Mouse (Mus musculus) left cerebral cortex, adult 18-20 months (tissue): ENCODE measurements around the gene Osbpl10. TPM values are rescaled to one million over a fixed set of nuclear protein-coding genes. Genes with fewer than 3 reads are reported as not detected.
"Not testable (repeated sequence)": the region's sequence is repeated elsewhere in the genome, so short reads cannot be mapped to it uniquely, and the experiment has no call there.

Experiments
- DNase-seq, 2 experiments: peaks; one replicate each; pipeline ENCODE4 v3.0.0; 2021 to 2022; ENCODE audit warnings: low spot score in 2 of 2, mixed read lengths in 1 of 2
- long read RNA-seq, 2 experiments: library from polyadenylated mRNA; stranded (forward); transcript quantifications; one replicate each; pipeline ENCODE4 v2.0.0; 2021
- total RNA-seq, 2 experiments: library from RNA; stranded (reverse); gene quantifications; 2 replicates each; pipeline ENCODE4 v1.2.3; 2021

Gene Osbpl10
- 10 to 100 TPM; 48.5 to 48.9 TPM for total RNA-seq
- long read RNA-seq, experiment 1, transcript Osbpl10-207 (12 exons, 2,477 nt): major isoform, 20 of 43 reads
- long read RNA-seq, experiment 1, partial matches to known transcripts: 7 of 43 reads
- long read RNA-seq, experiment 1, other reads (novel, unspliced or antisense): 16 of 43 reads
- long read RNA-seq, experiment 2, transcript Osbpl10-207 (12 exons, 2,477 nt): major isoform, 11 of 23 reads
- long read RNA-seq, experiment 2, partial matches to known transcripts: 6 of 23 reads
- long read RNA-seq, experiment 2, other reads (novel, unspliced or antisense): 6 of 23 reads

- peak; percentile 84 to 90 for DNase-seq
Measured at GRCm38 (mm10) chr9:114978281-114979111, at the start of gene Osbpl10. Gene Osbpl10, plus strand, starts transcription at chr9:114978569.

DNA sequence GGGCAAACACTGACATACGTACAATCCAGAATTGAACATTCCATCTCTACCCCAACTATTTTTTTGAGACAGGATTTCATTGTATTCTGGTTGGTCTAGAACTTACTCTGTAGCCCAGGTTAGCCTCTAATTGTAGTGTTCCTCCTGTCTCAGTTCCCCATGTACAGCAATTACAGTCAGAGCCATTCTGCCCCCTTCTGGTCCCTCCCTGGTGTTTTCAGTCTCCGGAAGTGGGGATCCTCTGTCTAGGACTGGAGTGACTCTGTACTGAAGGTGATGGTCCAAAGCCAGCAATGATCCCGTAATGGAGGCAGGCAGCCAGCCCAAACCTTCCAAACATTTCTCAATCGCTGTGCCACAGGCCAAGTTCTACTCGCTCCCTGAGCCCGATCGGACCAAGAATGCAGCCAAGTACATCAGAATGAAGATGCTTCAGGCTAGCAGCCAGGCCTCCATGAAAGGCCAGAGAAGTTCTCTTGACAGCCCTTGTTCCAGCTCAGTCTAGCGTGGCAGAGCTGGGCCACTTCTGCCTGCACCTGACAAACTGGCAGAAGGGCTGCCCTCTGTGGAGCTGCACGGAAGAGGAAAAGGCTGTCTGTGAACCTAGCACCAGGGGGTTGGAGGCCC, 47.8 kb upstream of the Osbpl10 start:
- DNase-seq: peak in 1 of 2 experiments; percentile 30

DNA sequence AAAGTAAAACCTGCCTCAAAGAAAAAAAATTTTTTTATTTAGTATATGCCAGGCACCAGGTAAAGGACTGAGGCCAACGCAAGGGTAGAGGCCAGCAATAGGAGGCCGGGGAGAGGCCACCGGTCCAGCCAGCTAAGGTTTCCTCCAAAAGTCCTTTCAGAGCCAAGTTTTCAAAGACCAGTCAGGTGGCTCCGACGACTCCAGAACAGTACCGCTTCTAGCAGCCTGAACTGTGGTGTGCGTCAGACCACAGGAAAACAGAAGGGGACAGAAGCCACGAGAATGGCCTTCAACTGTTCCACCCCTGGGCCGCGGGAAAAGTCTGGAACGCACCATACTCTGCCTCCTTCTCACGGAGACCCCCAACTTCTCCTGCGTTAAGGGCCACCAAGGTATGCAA, 45.8 kb upstream of the Osbpl10 start:
- no peak for DNase-seq

DNA sequence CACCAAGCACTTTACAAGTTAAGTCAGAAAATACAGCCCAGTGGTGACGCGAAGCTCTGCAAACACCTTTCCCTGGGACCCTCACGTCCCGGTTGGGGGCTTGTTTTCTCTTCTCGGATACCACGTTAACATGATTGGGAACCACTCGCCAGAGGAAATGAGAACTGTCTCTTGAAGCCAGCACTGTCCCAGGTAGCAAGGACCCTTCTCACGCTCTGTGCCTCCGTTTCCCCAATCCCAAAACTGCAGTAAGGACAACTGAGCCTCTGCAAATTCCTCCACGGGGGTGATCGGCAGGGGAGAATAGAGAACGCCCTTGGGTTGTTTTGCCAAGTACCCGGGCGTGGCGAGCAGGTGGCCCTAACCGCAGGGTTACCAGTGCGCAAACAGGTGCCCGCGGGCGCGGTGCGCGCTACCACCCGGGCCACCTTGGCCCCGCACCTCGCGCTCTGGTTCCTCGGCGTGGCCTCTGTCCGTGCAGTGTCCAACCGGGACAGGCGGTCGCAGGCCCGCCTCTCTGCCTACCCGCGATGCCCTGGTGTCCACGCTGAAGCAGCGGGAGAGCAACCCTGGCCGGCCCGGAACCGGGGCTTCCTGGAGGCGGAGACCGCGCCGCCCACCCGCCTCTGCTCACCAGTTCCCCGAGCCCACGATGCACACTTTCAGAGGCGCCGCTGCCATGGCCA, 45.2 kb upstream of the Osbpl10 start:
- DNase-seq: no peak

DNA sequence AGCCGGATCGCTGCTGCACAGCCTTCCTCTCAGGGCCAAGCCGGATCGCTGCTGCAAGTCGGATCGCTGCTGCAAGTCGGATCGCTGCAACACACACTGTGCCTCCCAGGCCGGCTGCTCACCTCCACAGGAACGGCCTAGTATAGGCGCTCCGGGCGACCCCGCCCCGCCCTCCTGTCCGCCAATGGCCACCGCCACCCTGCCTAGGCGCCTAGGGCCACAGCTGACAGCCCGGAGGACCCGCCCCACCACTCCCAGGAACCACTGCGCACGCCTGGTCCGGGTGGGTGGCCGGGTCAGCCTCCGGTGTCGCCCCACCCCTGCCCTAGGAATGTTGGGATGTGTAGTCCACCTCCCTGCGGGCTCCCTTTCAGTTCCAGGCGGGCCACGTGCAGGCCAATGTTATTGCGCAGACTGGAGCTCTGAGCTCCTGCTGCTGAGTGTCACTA, 44.6 kb upstream of the Osbpl10 start, which contains the start of gene Gpd1l:
TSS of gene Gpd1l (minus strand) at position 265 of the 449 bp plus-strand sequence.
- peak; percentile 97 to 99 for DNase-seq

DNA sequence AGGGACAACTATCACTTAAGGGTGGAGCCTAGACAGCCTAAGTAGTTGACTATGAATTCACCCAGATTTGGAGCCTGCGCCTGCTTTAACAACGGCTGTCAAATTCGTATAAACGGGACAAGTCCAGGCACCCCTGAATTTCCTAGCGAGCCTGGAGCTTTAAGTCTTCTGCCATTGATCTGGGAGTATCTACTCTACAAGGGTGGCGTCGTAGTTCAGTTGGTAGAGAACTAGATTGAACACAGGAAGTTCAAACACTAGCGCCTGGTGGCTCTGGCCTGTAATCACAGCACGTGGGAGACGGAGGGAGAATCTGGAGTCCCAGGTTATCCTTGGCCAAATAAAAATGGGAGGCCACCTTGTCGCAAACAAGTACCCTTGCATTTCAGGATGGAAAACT, 44.1 kb upstream of the Osbpl10 start:
- no peak for DNase-seq

DNA sequence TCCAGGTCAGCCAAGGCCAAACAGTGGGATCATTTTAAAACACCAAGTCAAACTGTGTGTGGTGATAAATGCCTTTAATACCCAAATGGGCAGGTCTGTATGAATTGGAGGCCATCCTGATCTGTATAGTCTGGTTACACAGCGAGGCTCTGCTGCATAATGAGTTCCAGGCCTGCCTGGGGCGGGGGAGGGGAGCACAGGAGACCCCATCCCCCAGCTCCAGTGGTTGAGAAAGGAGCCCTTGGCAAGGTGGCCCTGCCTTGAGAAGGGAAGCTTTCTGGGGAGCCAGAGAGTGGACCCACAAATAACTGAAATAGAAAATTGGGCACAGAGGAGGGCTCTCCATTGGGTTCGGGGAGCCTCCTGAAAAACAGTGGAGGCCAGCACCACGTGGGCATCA, 43.0 kb upstream of the Osbpl10 start:
- DNase-seq: no peak

GRCm38 (mm10) chr9:114936687-114937086, 41.7 kb upstream of the Osbpl10 start:
- no peak for DNase-seq

DNA sequence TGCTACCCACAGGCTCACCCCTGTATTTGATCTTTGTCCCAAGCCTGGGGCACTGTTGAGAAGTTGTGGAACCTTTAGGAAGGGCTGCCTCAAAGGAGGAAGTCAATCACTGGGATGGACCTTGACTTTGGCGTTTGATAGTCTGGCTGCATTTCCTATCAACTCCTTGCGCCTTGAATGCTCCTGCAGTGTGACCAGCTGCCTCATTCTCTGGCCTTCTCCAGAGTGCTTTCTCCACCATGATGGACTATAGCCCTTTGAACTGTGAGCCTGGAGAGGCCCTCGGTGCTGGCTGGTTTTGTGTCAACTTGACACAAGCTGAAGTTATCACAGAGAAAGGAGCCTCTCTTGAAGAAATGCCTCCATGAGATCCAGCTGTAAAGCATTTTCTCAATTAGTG, 33.7 kb upstream of the Osbpl10 start:
- DNase-seq: no peak

GRCm38 (mm10) chr9:114945576-114945975, 32.8 kb upstream of the Osbpl10 start:
- no peak for DNase-seq

DNA sequence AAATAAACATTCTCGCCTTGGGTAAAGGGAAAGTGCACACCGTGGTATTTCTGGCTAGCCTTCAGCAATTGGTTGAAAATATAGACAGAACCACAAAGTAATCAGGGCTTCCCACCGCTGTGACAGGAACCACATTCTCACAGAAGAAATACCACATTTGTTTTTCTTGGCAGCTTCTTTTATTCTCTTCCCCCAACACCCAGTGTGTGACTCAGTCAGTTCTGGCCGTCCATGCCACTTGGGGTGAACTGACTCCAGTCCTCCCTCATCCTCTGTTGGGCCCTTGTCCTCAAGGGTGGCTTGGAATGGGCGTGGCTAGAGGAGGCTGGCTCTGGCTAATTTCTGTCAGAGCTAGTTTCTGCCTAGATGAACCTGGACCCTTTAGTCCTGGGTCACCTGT, 30.0 kb upstream of the Osbpl10 start:
- no peak for DNase-seq

- DNase-seq: no peak
Measured at GRCm38 (mm10) chr9:114952866-114953265, 25.5 kb upstream of the Osbpl10 start.

- no peak for DNase-seq
Measured at GRCm38 (mm10) chr9:114955340-114955739, 23.0 kb upstream of the Osbpl10 start.

DNA sequence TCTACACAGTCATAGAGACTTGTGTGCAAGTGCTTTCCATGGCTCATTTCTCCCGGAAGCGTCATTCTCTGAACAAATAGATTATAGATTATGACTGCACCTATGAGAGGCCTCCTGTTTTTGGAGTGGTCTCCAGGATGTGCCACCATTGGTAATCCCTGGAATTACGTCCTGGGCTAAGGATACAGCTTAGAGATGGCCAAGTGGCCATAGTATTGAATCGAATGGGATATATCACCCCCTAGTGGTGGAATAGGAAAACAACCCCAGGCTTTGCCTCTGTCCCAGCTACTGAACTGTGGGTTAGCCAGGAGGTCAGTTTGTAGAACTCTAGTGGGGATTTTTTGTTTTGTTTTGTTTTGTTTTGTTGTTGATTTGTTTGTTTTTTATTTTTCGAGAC, 21.4 kb upstream of the Osbpl10 start:
- DNase-seq: no peak

DNA sequence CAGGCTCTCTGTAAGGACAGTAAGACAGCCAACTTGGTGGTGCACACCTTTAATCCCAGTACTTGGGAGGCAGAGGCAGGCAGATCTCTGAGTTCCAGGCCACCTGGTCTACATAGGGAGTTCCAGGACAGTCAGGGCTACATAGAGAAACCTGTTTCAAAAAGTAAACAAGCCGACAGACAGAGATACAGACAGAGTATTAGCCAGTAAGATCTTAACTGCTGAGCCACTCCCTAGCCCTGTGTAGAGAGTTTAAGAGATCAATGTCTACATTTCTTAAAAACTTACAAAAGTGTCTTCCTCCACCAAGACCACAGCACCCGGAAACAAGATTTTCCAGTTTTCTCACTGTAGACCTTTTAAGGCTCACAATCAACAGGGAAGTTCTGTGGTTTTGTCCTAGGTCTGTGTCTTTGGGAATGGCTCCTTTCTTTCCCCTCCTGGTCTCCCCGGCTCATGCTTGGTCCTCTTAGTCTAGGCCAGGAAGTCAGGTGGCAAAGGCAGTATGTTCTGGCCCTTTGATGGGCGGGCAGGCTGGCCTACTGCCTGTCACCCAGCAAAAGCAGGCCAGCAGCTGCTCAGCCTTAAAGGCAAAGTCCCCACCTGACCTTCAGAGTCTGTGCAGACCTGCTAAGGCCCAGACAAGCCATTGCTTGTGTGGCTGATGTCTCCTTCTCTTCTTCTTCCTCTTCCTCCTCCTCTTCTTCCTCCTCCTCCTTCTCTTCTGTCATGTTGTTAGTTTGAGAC, 18.2 kb upstream of the Osbpl10 start:
- DNase-seq: no peak

- DNase-seq: no peak
Measured at GRCm38 (mm10) chr9:114960844-114961243, 17.5 kb upstream of the Osbpl10 start.

DNA sequence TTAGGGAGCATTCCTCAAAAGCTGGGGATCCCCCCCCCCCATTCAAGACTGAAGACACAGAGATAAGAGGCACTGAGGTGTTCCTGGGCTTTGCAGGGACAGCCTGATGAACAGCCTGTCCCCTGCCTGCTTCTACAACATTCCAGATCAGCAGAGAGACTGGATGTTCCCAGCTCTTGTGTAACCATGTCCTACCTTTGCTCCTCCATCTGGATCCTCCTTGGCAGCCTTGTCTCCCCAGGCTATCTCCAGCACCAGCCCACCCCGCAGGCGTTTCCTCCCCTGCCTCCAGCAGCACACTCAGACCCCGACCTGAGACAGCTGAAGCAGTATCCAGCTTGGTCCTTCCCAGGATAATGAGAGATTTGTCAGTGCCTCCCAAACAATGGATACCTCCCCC, 14.3 kb upstream of the Osbpl10 start:
- DNase-seq: no peak

DNA sequence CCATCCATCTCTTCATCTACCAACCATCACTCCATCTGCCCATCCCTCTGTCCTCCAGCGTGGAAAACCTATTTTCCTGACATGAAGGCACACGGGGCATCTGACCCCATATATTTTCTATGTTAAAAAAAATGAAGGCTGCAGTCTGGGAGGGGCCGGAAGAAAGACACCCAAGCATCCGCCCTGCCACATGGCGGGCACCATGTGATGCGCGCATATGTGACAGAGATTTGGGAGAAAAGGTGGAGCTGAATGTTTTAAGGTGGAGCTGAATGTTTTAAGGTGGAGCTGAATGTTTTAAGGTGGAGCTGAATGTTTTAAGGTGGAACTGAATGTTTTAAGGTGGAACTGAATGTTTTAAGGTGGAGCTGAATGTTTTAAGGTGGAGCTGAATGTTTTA, 12.1 kb upstream of the Osbpl10 start:
- not testable (repeated sequence) for DNase-seq

DNA sequence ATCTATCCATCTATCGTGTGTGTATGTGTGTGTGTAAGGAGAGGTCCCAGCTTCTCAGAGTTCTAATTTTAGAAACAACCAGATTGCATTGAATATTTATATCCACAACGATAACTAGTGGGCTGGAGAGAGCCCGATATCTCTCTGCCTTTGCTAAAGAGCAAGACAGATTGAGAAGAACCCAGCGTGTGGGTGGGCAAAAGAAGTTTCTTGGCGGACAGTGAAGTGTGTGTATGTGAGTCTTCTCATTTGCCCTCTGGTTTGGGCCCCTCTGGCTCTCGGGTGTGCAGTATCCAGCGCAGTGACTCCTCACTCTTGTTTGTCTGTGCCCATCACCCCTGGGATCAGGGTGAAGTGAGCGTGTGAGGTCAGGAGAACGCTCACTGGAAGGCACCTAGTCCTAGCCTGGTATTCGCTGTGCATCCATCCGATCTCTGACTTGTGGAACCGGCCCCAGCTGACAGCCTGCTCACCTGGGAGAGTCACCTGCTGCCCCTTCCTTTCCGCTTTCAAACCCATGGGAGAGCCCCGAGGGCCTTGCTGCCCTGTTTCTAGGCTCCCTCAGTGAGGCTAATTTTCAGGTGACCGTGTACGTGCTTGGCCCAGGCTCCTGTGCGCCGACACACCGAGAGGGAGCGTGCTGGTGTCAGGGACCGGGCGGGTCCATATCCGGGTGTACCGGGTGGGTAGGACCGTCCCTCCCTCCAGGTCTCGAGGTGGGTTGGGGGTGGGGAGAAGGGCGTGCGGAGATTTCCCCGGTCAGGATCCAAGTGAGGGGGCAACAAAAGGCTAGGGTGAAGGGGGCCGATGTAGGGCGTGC, 698 bp upstream of the Osbpl10 start:
- peak; percentile 47 to 65 for DNase-seq

DNA sequence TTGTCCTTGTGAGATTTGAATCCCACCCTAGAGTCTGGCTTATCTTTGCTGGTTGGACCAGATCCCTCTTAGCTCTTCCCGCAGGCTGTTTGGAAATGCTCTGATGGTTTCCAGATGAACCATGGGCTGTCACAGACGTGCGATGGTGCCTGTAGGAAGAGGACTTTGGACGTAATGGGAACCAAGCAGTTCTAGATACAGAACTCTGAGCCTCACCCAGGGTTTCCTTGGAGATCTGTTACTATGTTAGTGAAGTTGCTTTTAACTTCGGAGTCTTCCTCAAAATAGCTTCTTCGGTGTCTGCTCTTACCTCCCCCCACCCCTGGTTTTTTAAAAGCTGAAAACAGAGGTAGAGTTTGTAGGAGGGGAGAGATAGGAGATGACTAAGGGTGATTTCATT, 1.6 kb downstream of the Osbpl10 start:
- no peak for DNase-seq
